Mouse (Mus musculus) cerebellum, postnatal 25 days (tissue): Measurements from ENCODE around the gene Pnpla7.

Experiments used
- DNase-seq, 2 experiments: peaks; one replicate each; pipeline ENCODE4 v3.0.0; 2021; ENCODE audit warnings: mixed read lengths in 2 of 2

Gene Pnpla7

GRCm38 (mm10) chr2:24995332-24995731 is 19.5 kb downstream of the Pnpla7 start:
- DNase-seq, result no peak

- DNase-seq, result no peak
These were observed 20.6 kb downstream of the Pnpla7 start for GRCm38 (mm10) chr2:24996471-24996870.

- peak in 1 of 2 experiments; percentile 60 for DNase-seq
These were observed 24.9 kb downstream of the Pnpla7 start for GRCm38 (mm10) chr2:25000544-25001235.

GRCm38 (mm10) chr2:25003946-25004786 is 28.3 kb downstream of the Pnpla7 start:
- no peak for DNase-seq

- no peak for DNase-seq
These were observed 30.9 kb downstream of the Pnpla7 start for GRCm38 (mm10) chr2:25006767-25007166.

- DNase-seq, result no peak
These were observed 32.4 kb downstream of the Pnpla7 start for GRCm38 (mm10) chr2:25008250-25008649.

- no peak for DNase-seq
These were observed 46.8 kb downstream of the Pnpla7 start for GRCm38 (mm10) chr2:25022678-25023077.

GRCm38 (mm10) chr2:25025109-25025508 is 49.3 kb downstream of the Pnpla7 start:
- DNase-seq, result no peak

GRCm38 (mm10) chr2:25034994-25035393 is 59.2 kb downstream of the Pnpla7 start:
- DNase-seq, result no peak

GRCm38 (mm10) chr2:25040089-25040488 is 64.3 kb downstream of the Pnpla7 start:
- no peak for DNase-seq

GRCm38 (mm10) chr2:25050921-25051320 is 75.1 kb downstream of the Pnpla7 start:
- DNase-seq, result peak; percentile 84 to 86

GRCm38 (mm10) chr2:25051450-25051849 is 75.6 kb downstream of the Pnpla7 start:
- DNase-seq, result no peak

GRCm38 (mm10) chr2:25053101-25053500 is 77.3 kb downstream of the Pnpla7 start:
- no peak for DNase-seq

GRCm38 (mm10) chr2:25054221-25055067 is 78.6 kb downstream of the Pnpla7 start, which contains the start of gene Nsmf:
Gene Nsmf, plus strand, starts transcription at chr2:25054355.
- DNase-seq, result peak; percentile 82 to 90

- DNase-seq, result peak; percentile 55 to 72
These were observed 79.2 kb downstream of the Pnpla7 start for GRCm38 (mm10) chr2:25055068-25055405.

- DNase-seq, result peak in 1 of 2 experiments; percentile 24
These were observed 79.7 kb downstream of the Pnpla7 start for GRCm38 (mm10) chr2:25055409-25056155.

GRCm38 (mm10) chr2:25058926-25059325 is 83.1 kb downstream of the Pnpla7 start:
- no peak for DNase-seq

- no peak for DNase-seq
These were observed 87.7 kb downstream of the Pnpla7 start for GRCm38 (mm10) chr2:25063523-25063922.

- DNase-seq, result no peak
These were observed 88.5 kb downstream of the Pnpla7 start for GRCm38 (mm10) chr2:25064285-25064684.

- DNase-seq, result no peak
These were observed 89.7 kb downstream of the Pnpla7 start for GRCm38 (mm10) chr2:25065537-25065936.

GRCm38 (mm10) chr2:25066552-25066951 is 90.7 kb downstream of the Pnpla7 start:
- no peak for DNase-seq

- DNase-seq, result no peak
These were observed 93.7 kb downstream of the Pnpla7 start for GRCm38 (mm10) chr2:25069537-25069936.
